Mouse (Mus musculus) brain, embryonic 14.5 days (tissue): ENCODE data around the gene Ano6.

ENCODE experiments used
- CTCF ChIP-seq: fragments of 200-500 bp; IDR thresholded peaks from 2 replicates; pipeline ENCODE4 v1.5.1; 2012; ENCODE audit warnings: inconsistent platforms, mild to moderate bottlenecking, moderate library complexity, borderline replicate concordance; ENCODE audit not compliant: insufficient read depth, insufficient read length; ENCODE audit errors: extremely low read depth
- POLR2A ChIP-seq: fragments of 200-500 bp; IDR thresholded peaks from 2 replicates; pipeline ENCODE4 v1.6.1; 2012; ENCODE audit warnings: mild to moderate bottlenecking, inconsistent platforms, borderline replicate concordance; ENCODE audit not compliant: poor library complexity, insufficient read depth, insufficient read length, severe bottlenecking; ENCODE audit errors: extremely low read depth

DNA sequence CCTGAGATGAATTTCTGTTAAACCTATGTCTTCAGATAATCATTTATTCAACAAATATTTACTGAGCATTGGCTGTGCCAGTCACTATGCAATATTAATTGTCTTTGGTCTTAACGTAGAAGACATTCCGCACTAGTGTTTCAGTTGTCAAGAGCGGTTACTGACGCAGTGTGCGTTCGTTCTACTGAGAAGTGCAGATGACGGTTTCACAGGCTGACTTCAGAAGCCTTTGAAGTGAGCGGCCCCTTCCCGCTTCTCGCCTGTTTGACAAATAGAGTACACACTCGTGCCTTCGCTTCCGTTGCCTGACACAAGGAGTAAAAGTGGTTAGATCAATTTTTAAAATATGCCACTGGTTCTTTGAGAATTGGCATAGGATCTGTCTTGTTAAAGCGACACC lies 113.6 kb downstream of the Ano6 start:
- TF ChIP-seq POLR2A, result no peak
- TF ChIP-seq CTCF, result no peak
